In the genomic region with DNA sequence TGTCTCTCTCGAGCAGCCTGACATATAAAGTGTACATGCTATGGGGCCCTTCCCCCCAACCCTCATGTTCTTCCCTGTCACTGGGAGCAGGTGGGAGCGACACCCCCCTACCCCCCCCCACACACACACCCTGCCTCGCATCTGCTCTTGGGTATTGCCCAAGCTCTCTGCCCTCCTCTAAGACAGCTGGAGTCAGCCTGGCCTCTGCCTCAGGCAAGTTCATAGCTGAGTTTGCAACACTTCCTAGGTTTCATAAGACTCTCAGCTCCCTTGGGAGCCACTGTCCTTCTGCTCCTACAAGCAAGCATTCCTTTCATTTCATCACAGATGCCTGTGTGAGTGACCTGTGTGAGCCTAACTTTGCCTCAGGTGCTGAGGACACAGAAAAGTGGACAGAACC, we compare ENCODE assay signal across 15 mouse cellular contexts. TPM values are rescaled to one million over a fixed set of nuclear protein-coding genes. Genes with fewer than 3 reads are reported as not detected.
DNase-seq lines count a peak whose midpoint lies in the region; ATAC-seq and TF ChIP-seq lines count a peak whose summit lies in the region.
"Had no signal": no experiment of that assay in that cellular context is flagged by ENCODE, and none has a peak within 500 bp of the region (broad histone marks: within the 10 kb centered on the region; RNA-seq: fewer than 3 reads in every experiment).

No protein-coding gene starts in this region.

- no peak overlapping the region for H3K9ac ChIP-seq in heart, adult 2 months (ENCODE audit: low read depth, low read length)
- H3K9ac ChIP-seq in neural tube, embryonic 13.5 days, result no peak overlapping the region
- H3K9ac ChIP-seq in neural tube, embryonic 15.5 days (replicated peaks), result no peak overlapping the region
- no peak overlapping the region for H3K9ac ChIP-seq in intestine, embryonic 15.5 days
- H3K9ac ChIP-seq: forebrain, embryonic 15.5 days; heart, embryonic 13.5 days; liver, postnatal 0 days had no signal

- no peak overlapping the region for H3K4me3 ChIP-seq in heart, adult 2 months
- H3K4me3 ChIP-seq in neural tube, embryonic 13.5 days, result no peak overlapping the region
- no peak overlapping the region for H3K4me3 ChIP-seq in neural tube, embryonic 15.5 days (replicated peaks)
- H3K4me3 ChIP-seq in intestine, embryonic 15.5 days (replicated peaks), result no peak overlapping the region
- H3K4me3 ChIP-seq: forebrain, embryonic 15.5 days; heart, embryonic 13.5 days had no signal

- no peak overlapping the region for H3K27ac ChIP-seq in heart, adult 2 months
- H3K27ac ChIP-seq in neural tube, embryonic 13.5 days (replicated peaks), result peak overlapping the region; percentile 13; the same call in 1 of the 2 replicates
- no peak overlapping the region for H3K27ac ChIP-seq in neural tube, embryonic 15.5 days (replicated peaks)
- H3K27ac ChIP-seq in intestine, embryonic 15.5 days, result no peak overlapping the region
- H3K27ac ChIP-seq: forebrain, embryonic 15.5 days; heart, embryonic 13.5 days had no signal

- no peak overlapping the region for H3K4me2 ChIP-seq in neural tube, embryonic 13.5 days
- H3K4me2 ChIP-seq in neural tube, embryonic 15.5 days, result no peak overlapping the region
- no peak overlapping the region for H3K4me2 ChIP-seq in intestine, embryonic 15.5 days (replicated peaks)
- H3K4me2 ChIP-seq: forebrain, embryonic 15.5 days; heart, embryonic 13.5 days had no signal

- TF ChIP-seq CTCF in heart, adult 2 months (IDR thresholded peaks at IDR 0.05), result no peak

- H3K27me3 ChIP-seq in heart, adult 2 months (ENCODE audit: control insufficient read depth, insufficient read depth, low read length), result no peaks in the 10 kb centered on the region
- H3K27me3 ChIP-seq in neural tube, embryonic 13.5 days, result no peaks in the 10 kb centered on the region
- no peaks in the 10 kb centered on the region for H3K27me3 ChIP-seq in neural tube, embryonic 15.5 days (replicated peaks)
- H3K27me3 ChIP-seq in intestine, embryonic 15.5 days (replicated peaks), result no peaks in the 10 kb centered on the region
- H3K27me3 ChIP-seq: forebrain, embryonic 15.5 days had no signal

- intact Hi-C loops in heart, adult 2 months (cut with DNase I), result loop anchor here (10.0 kb wide), 1 partner anchor 205 kb away; no protein-coding TSS in a partner anchor
- intact Hi-C loops in heart, postnatal 25 days (cut with DNase I), result no loop called here

- 65% methylated on average over 3 of the region's 3 CpGs for WGBS in heart, adult 2 months
- 26% methylated on average over 3 of the region's 3 CpGs for WGBS in neural tube, embryonic 13.5 days
- 53% methylated on average over 3 of the region's 3 CpGs for WGBS in neural tube, embryonic 15.5 days
- 16% methylated on average over 3 of the region's 3 CpGs for WGBS in intestine, embryonic 15.5 days

- H3K9me3 ChIP-seq in neural tube, embryonic 13.5 days, result no peaks in the 10 kb centered on the region
- no peaks in the 10 kb centered on the region for H3K9me3 ChIP-seq in neural tube, embryonic 15.5 days (replicated peaks)
- no peaks in the 10 kb centered on the region for H3K9me3 ChIP-seq in intestine, embryonic 15.5 days
- H3K9me3 ChIP-seq: forebrain, embryonic 15.5 days; G1E; heart, embryonic 13.5 days had no signal

- no peak for TF ChIP-seq POLR2A in heart, adult 2 months (IDR thresholded peaks at IDR 0.05; ENCODE audit: insufficient read depth, low read depth, low read length)

- peak in 1 of 2 experiments; percentile 43 for DNase-seq in heart, adult 2 months
- no peak for DNase-seq in heart, postnatal 25 days (ENCODE audit: low spot score)
- no peak for DNase-seq in cerebellum, adult 9-11 months
- DNase-seq: cerebellum, adult 11-12 months; liver, postnatal 0 days; right cerebral cortex, adult 18-20 months; thymus, postnatal 36 days had no signal

- H3K36me3 ChIP-seq in heart, adult 2 months (ENCODE audit: control insufficient read depth, insufficient read depth, low read length), result no peaks in the 10 kb centered on the region
- no peaks in the 10 kb centered on the region for H3K36me3 ChIP-seq in neural tube, embryonic 13.5 days
- H3K36me3 ChIP-seq in neural tube, embryonic 15.5 days, result no peaks in the 10 kb centered on the region
- H3K36me3 ChIP-seq in intestine, embryonic 15.5 days, result no peaks in the 10 kb centered on the region
- H3K36me3 ChIP-seq: forebrain, embryonic 15.5 days; G1E; heart, embryonic 13.5 days had no signal

- H3K4me1 ChIP-seq in heart, adult 2 months (ENCODE audit: control insufficient read depth, insufficient read depth, low read length), result peaks cover 2% of the 10 kb centered on the region
- peaks cover 22% of the 10 kb centered on the region for H3K4me1 ChIP-seq in neural tube, embryonic 13.5 days (replicated peaks)
- peaks cover 10% of the 10 kb centered on the region for H3K4me1 ChIP-seq in neural tube, embryonic 15.5 days
- H3K4me1 ChIP-seq in intestine, embryonic 15.5 days (replicated peaks), result peaks cover 8% of the 10 kb centered on the region
- H3K4me1 ChIP-seq: forebrain, embryonic 15.5 days had no signal

- TF ChIP-seq EP300 in heart, adult 2 months (IDR thresholded peaks at IDR 0.05; ENCODE audit: insufficient read depth, low read depth, low read length), result 0 out of 2 replicates have a peak, but pooled peaks have one; percentile 46

- no peak for ATAC-seq in neural tube, embryonic 13.5 days (ENCODE audit: low read depth)
- no peak for ATAC-seq in neural tube, embryonic 15.5 days (ENCODE audit: low FRiP score)
- peak; percentile 92 for ATAC-seq in granulocyte monocyte progenitor cell, adult 5-6 weeks (replicated peaks; ENCODE audit: poor library complexity, severe bottlenecking)
- ATAC-seq in intestine, embryonic 15.5 days, result no peak
- ATAC-seq: forebrain, embryonic 15.5 days; liver, postnatal 0 days had no signal

- H3K79me2 ChIP-seq in heart, adult 2 months (replicated peaks; ENCODE audit: control insufficient read depth, insufficient read depth, low read length), result no peaks in the 10 kb centered on the region

RNA-seq across cellular contexts. Expression of gene Slc7a5, which starts 12.2 kb away (rescaled TPM):
- 1 to 10 TPM; 3.1 to 4.6 TPM for total RNA-seq in heart, adult 2 months (2021)
- polyA plus RNA-seq in heart, adult 2 months (2012; rRNA removed), result 5.0 and 5.2 TPM in 2 replicates
- total RNA-seq in heart, postnatal 25 days (2021), result 1 to 10 TPM; 3.2 to 4.9 TPM
- 38.7 and 38.9 TPM in 2 replicates for polyA plus RNA-seq in neural tube, embryonic 13.5 days (2015; fragmentation: Nextera tagmentation; extraction: Ambion mirVana)
- polyA plus RNA-seq in neural tube, embryonic 15.5 days (2015; fragmentation: Nextera tagmentation; extraction: Ambion mirVana), result 39.6 and 41.1 TPM in 2 replicates
- total RNA-seq in granulocyte monocyte progenitor cell, adult 5-6 weeks (2014; fragmentation: Nextera tagmentation), result 63.5 and 63.6 TPM in 2 replicates
- total RNA-seq in granulocyte monocyte progenitor cell, adult 5-6 weeks (2017), result 22.8 and 29.4 TPM in 2 replicates
- 17.9 and 18.1 TPM in 2 replicates for polyA plus RNA-seq in intestine, embryonic 15.5 days (2015; fragmentation: Nextera tagmentation; extraction: Ambion mirVana)

RNA-seq across cellular contexts. Expression of gene Car5a, which starts 25.0 kb away (rescaled TPM):
- not detected for total RNA-seq in heart, adult 2 months (2021)
- polyA plus RNA-seq in heart, adult 2 months (2012; rRNA removed), result not detected in 2 replicates
- total RNA-seq in heart, postnatal 25 days (2021), result not detected
- polyA plus RNA-seq in neural tube, embryonic 13.5 days (2015; fragmentation: Nextera tagmentation; extraction: Ambion mirVana), result 0.23 and 0.31 TPM in 2 replicates
- polyA plus RNA-seq in neural tube, embryonic 15.5 days (2015; fragmentation: Nextera tagmentation; extraction: Ambion mirVana), result 0.46 and 0.50 TPM in 2 replicates
- not detected in 2 replicates for total RNA-seq in granulocyte monocyte progenitor cell, adult 5-6 weeks (2014; fragmentation: Nextera tagmentation)
- total RNA-seq in granulocyte monocyte progenitor cell, adult 5-6 weeks (2017), result not detected in 2 replicates
- polyA plus RNA-seq in intestine, embryonic 15.5 days (2015; fragmentation: Nextera tagmentation; extraction: Ambion mirVana), result 0.21 and 0.33 TPM in 2 replicates
- polyA plus RNA-seq: embryonic facial prominence, embryonic 11.5 days had no signal

RNA-seq across cellular contexts. Expression of gene Banp, which starts 29.8 kb away (rescaled TPM):
- 10 to 100 TPM; 13.1 to 26.9 TPM for total RNA-seq in heart, adult 2 months (2021)
- polyA plus RNA-seq in heart, adult 2 months (2012; rRNA removed), result 17.9 and 32.1 TPM in 2 replicates
- total RNA-seq in heart, postnatal 25 days (2021), result 10 to 100 TPM; 15.0 to 26.5 TPM
- polyA plus RNA-seq in neural tube, embryonic 13.5 days (2015; fragmentation: Nextera tagmentation; extraction: Ambion mirVana), result 59.9 and 60.1 TPM in 2 replicates
- 51.1 and 52.8 TPM in 2 replicates for polyA plus RNA-seq in neural tube, embryonic 15.5 days (2015; fragmentation: Nextera tagmentation; extraction: Ambion mirVana)
- 12.9 and 16.4 TPM in 2 replicates for total RNA-seq in granulocyte monocyte progenitor cell, adult 5-6 weeks (2014; fragmentation: Nextera tagmentation)
- total RNA-seq in granulocyte monocyte progenitor cell, adult 5-6 weeks (2017), result 19.3 and 31.1 TPM in 2 replicates
- polyA plus RNA-seq in intestine, embryonic 15.5 days (2015; fragmentation: Nextera tagmentation; extraction: Ambion mirVana), result 32.4 and 34.1 TPM in 2 replicates
